In genomic region chr4:138553516-138553933, GRCm38 (mm10) we compare ENCODE assay signal across 14 mouse cellular contexts.
DNase-seq lines count a peak whose midpoint lies in the region; TF ChIP-seq lines count a peak whose summit lies in the region.
"Had no signal": no experiment of that assay in that cellular context is flagged by ENCODE, and none has a peak within 500 bp of the region (broad histone marks: within the 10 kb centered on the region; RNA-seq: fewer than 3 reads in every experiment).

No protein-coding gene starts in this region.

- H3K4me3 ChIP-seq in left cerebral cortex, adult 2 months: no peak overlapping the region
- H3K4me3 ChIP-seq: heart, embryonic 15.5 days; limb, embryonic 15.5 days had no signal

- peak overlapping the region; percentile 78 for H3K27ac ChIP-seq in left cerebral cortex, adult 2 months
- H3K27ac ChIP-seq: heart, embryonic 15.5 days; limb, embryonic 15.5 days had no signal

- intact Hi-C loops in left cerebral cortex, adult 2 months (cut with DNase I): loop anchor here (2.0 to 5.0 kb wide), 2 partner anchors 101 to 234 kb away; no protein-coding TSS in a partner anchor

- peak; percentile 9 for DNase-seq in gastrocnemius, adult 18-20 months (ENCODE audit: low spot score)
- DNase-seq in gastrocnemius, postnatal 4 days (ENCODE audit: low spot score in 2 of 2): no peak
- peak; percentile 55 to 70 for DNase-seq in right cerebral cortex, postnatal 36 days (ENCODE audit: low spot score in 2 of 2)
- no peak for DNase-seq in right cerebral cortex, adult 2 months (ENCODE audit: low spot score in 2 of 2)
- peak; percentile 44 to 59 for DNase-seq in left cerebral cortex, adult 2 months (ENCODE audit: extremely low spot score in 1 of 2, low spot score in 2 of 2)
- no peak for DNase-seq in thymus, postnatal 4 days
- DNase-seq in gastrocnemius, postnatal 10 days: no peak
- no peak for DNase-seq in spleen, adult 18-20 months
- DNase-seq: cerebellum, postnatal 25 days; gastrocnemius, postnatal 14 days; kidney, postnatal 10 days; thymus, adult 18-20 months had no signal

- no peak for TF ChIP-seq CTCF in left cerebral cortex, adult 2 months (IDR thresholded peaks at IDR 0.05)

Comparison
In these comparisons a context has a peak if more than half of its experiments do, and no peak if none do; other contexts are left out.
1. DNase-seq: peak in gastrocnemius, adult 18-20 months (single experiment), right cerebral cortex, postnatal 36 days (2 of 2) and left cerebral cortex, adult 2 months (2 of 2); none in gastrocnemius, postnatal 4 days (0 of 2), right cerebral cortex, adult 2 months (0 of 2), thymus, postnatal 4 days (single experiment), gastrocnemius, postnatal 10 days (single experiment) and spleen, adult 18-20 months (0 of 2).